Mouse (Mus musculus) T-cell, adult 2 months (primary cell): ENCODE data around the gene Scn4a.
"Not testable (repeated sequence)": the region's sequence is repeated elsewhere in the genome, so short reads cannot be mapped to it uniquely, and the experiment has no call there.

Experiments
- DNase-seq: peaks from one replicate; pipeline ENCODE4 v3.0.0; 2022; ENCODE audit warnings: low spot score

Scn4a gene

GRCm38 (mm10) chr11:106355382-106356128, 2.5 kb upstream of the Scn4a start:
- peak; percentile 16 for DNase-seq

GRCm38 (mm10) chr11:106354181-106354580, 1.1 kb upstream of the Scn4a start:
- no peak for DNase-seq

GRCm38 (mm10) chr11:106351941-106352340, 1.1 kb downstream of the Scn4a start:
- DNase-seq, result peak; percentile 53

- DNase-seq, result no peak
These were observed 1.8 kb downstream of the Scn4a start for GRCm38 (mm10) chr11:106351253-106351652.

GRCm38 (mm10) chr11:106350853-106351252, 2.2 kb downstream of the Scn4a start:
- no peak for DNase-seq

GRCm38 (mm10) chr11:106349772-106350171, 3.3 kb downstream of the Scn4a start:
- no peak for DNase-seq

- no peak for DNase-seq
These were observed 8.2 kb downstream of the Scn4a start for GRCm38 (mm10) chr11:106344910-106345309.

- DNase-seq, result no peak
These were observed 12.0 kb downstream of the Scn4a start for GRCm38 (mm10) chr11:106340990-106341520.

GRCm38 (mm10) chr11:106339323-106339722, 13.8 kb downstream of the Scn4a start:
- DNase-seq, result not testable (repeated sequence)

- no peak for DNase-seq
These were observed 14.2 kb downstream of the Scn4a start for GRCm38 (mm10) chr11:106338870-106339269.

- no peak for DNase-seq
These were observed 15.1 kb downstream of the Scn4a start for GRCm38 (mm10) chr11:106338029-106338428.

- DNase-seq, result no peak
These were observed 19.0 kb downstream of the Scn4a start for GRCm38 (mm10) chr11:106334066-106334465.

GRCm38 (mm10) chr11:106332458-106332857, 20.6 kb downstream of the Scn4a start:
- no peak for DNase-seq

GRCm38 (mm10) chr11:106329682-106330081, 23.4 kb downstream of the Scn4a start:
- peak; percentile 70 for DNase-seq

- DNase-seq, result no peak
These were observed 24.0 kb downstream of the Scn4a start for GRCm38 (mm10) chr11:106329128-106329527.

GRCm38 (mm10) chr11:106328521-106328920, 24.6 kb downstream of the Scn4a start:
- DNase-seq, result no peak

- no peak for DNase-seq
These were observed 26.6 kb downstream of the Scn4a start for GRCm38 (mm10) chr11:106326475-106326874.

GRCm38 (mm10) chr11:106325566-106326206, 27.4 kb downstream of the Scn4a start:
- DNase-seq, result peak; percentile 74

GRCm38 (mm10) chr11:106324858-106325257, 28.2 kb downstream of the Scn4a start:
- DNase-seq, result no peak

- DNase-seq, result no peak
These were observed 34.4 kb downstream of the Scn4a start for GRCm38 (mm10) chr11:106318406-106319366.

GRCm38 (mm10) chr11:106317801-106318200, 35.3 kb downstream of the Scn4a start:
- DNase-seq, result peak; percentile 58

GRCm38 (mm10) chr11:106316416-106316815, 36.7 kb downstream of the Scn4a start:
- DNase-seq, result no peak
